Mouse (Mus musculus) heart, adult 2 months (tissue): ENCODE data around the gene Unc13d.

Experiments used
- CTCF ChIP-seq: fragments of 200-600 bp; IDR thresholded peaks from 2 replicates; pipeline ENCODE4 v1.8.1; 2022; ENCODE audit warnings: antibody characterized with exemption, mild to moderate bottlenecking, moderate library complexity
- EP300 ChIP-seq: fragments of 200-500 bp; IDR thresholded peaks from 2 replicates; pipeline ENCODE4 v1.6.1; 2011; ENCODE audit warnings: low read depth, low read length, control low read depth; ENCODE audit not compliant: insufficient read depth

DNA sequence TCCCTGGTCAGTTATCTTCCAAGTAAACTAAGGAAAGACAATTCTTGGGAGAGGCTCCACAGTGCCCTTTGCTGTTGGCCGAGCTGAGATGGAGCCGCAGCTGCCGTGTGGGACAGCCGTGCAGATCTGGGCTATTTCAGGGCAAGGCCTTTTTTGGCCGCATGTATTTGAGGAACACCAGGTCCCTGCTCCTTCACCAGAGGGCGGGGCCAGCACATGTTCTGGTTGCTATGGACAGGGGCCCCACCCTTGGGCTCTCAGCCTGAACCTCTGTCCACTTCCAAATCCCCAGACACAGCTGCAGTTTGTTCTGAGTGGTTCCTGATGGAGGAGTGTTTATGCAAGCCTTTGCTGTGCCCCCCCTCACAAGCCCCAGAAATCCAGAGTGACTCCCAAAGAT is 22.6 kb upstream of the Unc13d start:
- TF ChIP-seq CTCF = no peak
- peak; percentile 92 for TF ChIP-seq EP300
